Comparison of ENCODE assay signal across 28 mouse cellular contexts in the genomic region with DNA sequence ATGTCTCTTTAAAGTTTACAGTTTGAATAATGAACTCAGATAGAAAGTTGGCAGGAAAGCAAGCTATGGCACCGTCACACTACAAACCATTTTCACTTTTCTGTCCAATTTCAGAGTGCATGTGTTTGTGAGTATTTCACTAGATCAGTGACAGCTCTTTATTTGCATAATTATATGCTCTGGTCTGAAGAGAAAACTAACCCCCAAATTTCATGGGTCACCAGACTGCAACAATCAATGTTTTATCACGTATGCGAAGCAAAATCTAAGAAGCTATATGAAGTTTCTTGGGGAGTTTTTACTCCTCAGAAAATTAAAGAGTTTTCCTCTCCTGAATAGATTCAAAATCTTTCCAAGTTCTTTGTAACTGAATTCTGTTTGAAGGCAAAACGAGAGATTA. TPM values are rescaled to one million over a fixed set of nuclear protein-coding genes. Genes with fewer than 3 reads are reported as not detected.
A peak's percentile ranks its signal among the peaks of the same experiment; 100 is the strongest.
DNase-seq lines count a peak whose midpoint lies in the region; ATAC-seq lines count a peak whose summit lies in the region.
"Had no signal": no experiment of that assay in that cellular context is flagged by ENCODE, and none has a peak within 500 bp of the region (broad histone marks: within the 10 kb centered on the region; RNA-seq: fewer than 3 reads in every experiment).

No protein-coding gene starts in this region.

- no peak overlapping the region for H3K9ac ChIP-seq in hindbrain, embryonic 11.5 days (ENCODE audit: low read depth, low read length)
- H3K9ac ChIP-seq in hindbrain, embryonic 16.5 days (ENCODE audit: low read depth, low read length): no peak overlapping the region
- no peak overlapping the region for H3K9ac ChIP-seq in forebrain, embryonic 14.5 days (ENCODE audit: low read length)
- H3K9ac ChIP-seq: embryonic facial prominence, embryonic 15.5 days; intestine, embryonic 15.5 days; limb, embryonic 15.5 days; liver, embryonic 15.5 days; lung, embryonic 15.5 days; neural tube, embryonic 12.5 days; stomach, embryonic 15.5 days had no signal

- peaks cover 9% of the 10 kb centered on the region; the same call in 1 of the 2 replicates for H3K27me3 ChIP-seq in hindbrain, embryonic 11.5 days (ENCODE audit: control insufficient read depth, insufficient read depth, low read length)
- peaks cover 1% of the 10 kb centered on the region for H3K27me3 ChIP-seq in hindbrain, embryonic 16.5 days (replicated peaks; ENCODE audit: control insufficient read depth, insufficient read depth, low read length)
- H3K27me3 ChIP-seq in forebrain, embryonic 14.5 days (replicated peaks; ENCODE audit: control insufficient read depth, insufficient read depth, low read length): peaks cover 63% of the 10 kb centered on the region

- ATAC-seq in hindbrain, embryonic 11.5 days (ENCODE audit: low FRiP score): no peak
- no peak for ATAC-seq in hindbrain, embryonic 16.5 days
- peak; percentile 42 for ATAC-seq in forebrain, embryonic 14.5 days
- ATAC-seq: intestine, embryonic 15.5 days had no signal

- no peak overlapping the region for H3K4me2 ChIP-seq in hindbrain, embryonic 11.5 days (replicated peaks; ENCODE audit: low read depth, low read length)
- H3K4me2 ChIP-seq in hindbrain, embryonic 16.5 days (ENCODE audit: low read length): no peak overlapping the region
- H3K4me2 ChIP-seq in forebrain, embryonic 14.5 days (ENCODE audit: low read length): no peak overlapping the region
- H3K4me2 ChIP-seq: embryonic facial prominence, embryonic 15.5 days; heart, embryonic 11.5 days; intestine, embryonic 15.5 days; limb, embryonic 15.5 days; liver, embryonic 15.5 days; lung, embryonic 15.5 days; neural tube, embryonic 12.5 days; stomach, embryonic 15.5 days had no signal

- 17% methylated on average over 4 of the region's 4 CpGs for WGBS in hindbrain, embryonic 11.5 days
- WGBS in hindbrain, embryonic 16.5 days: 37% methylated on average over 4 of the region's 4 CpGs
- 10% methylated on average over 4 of the region's 4 CpGs for WGBS in forebrain, embryonic 14.5 days

- peak; percentile 57 for DNase-seq in hindbrain, embryonic 11.5 days (ENCODE audit: low spot score)
- peak; percentile 44 for DNase-seq in retina, embryonic 14.5 days (ENCODE audit: low spot score)
- DNase-seq in retina, postnatal 1 day: no peak
- DNase-seq in forebrain, embryonic 14.5 days (ENCODE audit: low spot score): peak; percentile 80
- no peak for DNase-seq in testis, postnatal 10 days (ENCODE audit: low spot score)
- no peak for DNase-seq in gastrocnemius, postnatal 14 days
- DNase-seq: adrenal gland, postnatal 36 days; cerebellum, adult 11 months; cerebellum, postnatal 14 days; gastrocnemius, postnatal 10 days; heart, adult 11 months; kidney, adult 8-10 months; kidney, postnatal 10 days; left cerebral cortex, postnatal 4 days; lung, postnatal 36 days; right cerebral cortex, postnatal 4 days; thymus, adult 18-20 months had no signal

- 0 out of 2 replicates have a peak overlapping the region, but pooled peaks have one; percentile 62 for H3K27ac ChIP-seq in hindbrain, embryonic 11.5 days (ENCODE audit: low read depth, low read length)
- H3K27ac ChIP-seq in hindbrain, embryonic 16.5 days (ENCODE audit: low read depth, low read length): no peak overlapping the region
- H3K27ac ChIP-seq in forebrain, embryonic 14.5 days (ENCODE audit: low read depth, low read length): peak overlapping the region; percentile 68
- H3K27ac ChIP-seq: embryonic facial prominence, embryonic 15.5 days; intestine, embryonic 15.5 days; limb, embryonic 15.5 days; liver, embryonic 15.5 days; lung, embryonic 15.5 days; neural tube, embryonic 12.5 days; stomach, embryonic 15.5 days had no signal

- no peaks in the 10 kb centered on the region for H3K4me1 ChIP-seq in hindbrain, embryonic 11.5 days (replicated peaks; ENCODE audit: control insufficient read depth, insufficient read depth, low read length)
- H3K4me1 ChIP-seq in hindbrain, embryonic 16.5 days (ENCODE audit: control insufficient read depth, insufficient read depth, low read depth, low read length): peaks cover 3% of the 10 kb centered on the region; the same call in 1 of the 2 replicates
- H3K4me1 ChIP-seq in forebrain, embryonic 14.5 days (ENCODE audit: control insufficient read depth, insufficient read depth, low read length): 0 out of 2 replicates have a peak, but pooled peaks cover 5% of the 10 kb centered on the region

- intact Hi-C loops in gastrocnemius, postnatal 14 days (cut with DNase I; ENCODE audit: low total_unique reads): no loop called here

- no peak overlapping the region for H3K4me3 ChIP-seq in hindbrain, embryonic 11.5 days (ENCODE audit: low read depth, low read length)
- H3K4me3 ChIP-seq in hindbrain, embryonic 16.5 days (ENCODE audit: low read length): no peak overlapping the region
- H3K4me3 ChIP-seq in forebrain, embryonic 14.5 days (ENCODE audit: low read depth, low read length): no peak overlapping the region
- H3K4me3 ChIP-seq: embryonic facial prominence, embryonic 15.5 days; intestine, embryonic 15.5 days; limb, embryonic 15.5 days; liver, embryonic 15.5 days; lung, embryonic 15.5 days; megakaryocyte, embryonic 14.5 days; neural tube, embryonic 12.5 days; stomach, embryonic 15.5 days had no signal

- H3K9me3 ChIP-seq in hindbrain, embryonic 11.5 days (ENCODE audit: control insufficient read depth, low read length): no peaks in the 10 kb centered on the region
- no peaks in the 10 kb centered on the region for H3K9me3 ChIP-seq in hindbrain, embryonic 16.5 days (ENCODE audit: control insufficient read depth, low read length)
- H3K9me3 ChIP-seq in forebrain, embryonic 14.5 days (replicated peaks; ENCODE audit: control insufficient read depth, low read length): no peaks in the 10 kb centered on the region
- H3K9me3 ChIP-seq: embryonic facial prominence, embryonic 15.5 days; intestine, embryonic 15.5 days; limb, embryonic 15.5 days; liver, embryonic 15.5 days; lung, embryonic 15.5 days; neural tube, embryonic 12.5 days; stomach, embryonic 15.5 days had no signal

- H3K36me3 ChIP-seq in hindbrain, embryonic 11.5 days (ENCODE audit: control insufficient read depth, insufficient read depth, low read length): no peaks in the 10 kb centered on the region
- no peaks in the 10 kb centered on the region for H3K36me3 ChIP-seq in hindbrain, embryonic 16.5 days (ENCODE audit: control insufficient read depth, insufficient read depth, low read length)
- H3K36me3 ChIP-seq in forebrain, embryonic 14.5 days (ENCODE audit: control insufficient read depth, insufficient read depth, low read length): no peaks in the 10 kb centered on the region
- H3K36me3 ChIP-seq: embryonic facial prominence, embryonic 15.5 days; intestine, embryonic 15.5 days; limb, embryonic 15.5 days; liver, embryonic 15.5 days; lung, embryonic 15.5 days; neural tube, embryonic 12.5 days; stomach, embryonic 15.5 days had no signal

RNA-seq across cellular contexts. Expression of gene Nr2f1, which starts 31.4 kb away (rescaled TPM):
- 82.8 and 97.2 TPM in 2 replicates for polyA plus RNA-seq in hindbrain, embryonic 11.5 days (2014; fragmentation: Nextera tagmentation; extraction: Ambion mirVana)
- 42.9 and 44.3 TPM in 2 replicates for polyA plus RNA-seq in hindbrain, embryonic 16.5 days (2015; fragmentation: Nextera tagmentation; extraction: Ambion mirVana)
- 75.7 and 82.0 TPM in 2 replicates for polyA plus RNA-seq in forebrain, embryonic 14.5 days (2014; fragmentation: Nextera tagmentation; extraction: Ambion mirVana)
- 1 to 10 TPM; 1.7 to 2.4 TPM for total RNA-seq in gastrocnemius, postnatal 14 days (2021)
- total RNA-seq: hematopoietic stem cell, adult 5-6 weeks had no signal

Comparison
In these comparisons a context has a peak if more than half of its experiments do, and no peak if none do; other contexts are left out.
1. DNase-seq: peak in hindbrain, embryonic 11.5 days (single experiment), retina, embryonic 14.5 days (single experiment) and forebrain, embryonic 14.5 days (single experiment); none in retina, postnatal 1 day (single experiment), testis, postnatal 10 days (single experiment) and gastrocnemius, postnatal 14 days (single experiment).